Mouse (Mus musculus) neutrophil, adult 83 days (primary cell): ENCODE results near the gene Sike1. TPM values are rescaled to one million over a fixed set of nuclear protein-coding genes. Genes with fewer than 3 reads are reported as not detected.

Source experiments
- total RNA-seq, 2 experiments: library from RNA; stranded (reverse); gene quantifications; one replicate each; pipeline ENCODE4 v1.2.4; 2023

The Sike1 gene
- 10 to 100 TPM; 47.7 to 59.3 TPM for total RNA-seq

GRCm38 (mm10) chr3:102995605-102996321 is at the start of gene Sike1:
Gene Sike1 (plus strand): TSS chr3:102995708.

DNA sequence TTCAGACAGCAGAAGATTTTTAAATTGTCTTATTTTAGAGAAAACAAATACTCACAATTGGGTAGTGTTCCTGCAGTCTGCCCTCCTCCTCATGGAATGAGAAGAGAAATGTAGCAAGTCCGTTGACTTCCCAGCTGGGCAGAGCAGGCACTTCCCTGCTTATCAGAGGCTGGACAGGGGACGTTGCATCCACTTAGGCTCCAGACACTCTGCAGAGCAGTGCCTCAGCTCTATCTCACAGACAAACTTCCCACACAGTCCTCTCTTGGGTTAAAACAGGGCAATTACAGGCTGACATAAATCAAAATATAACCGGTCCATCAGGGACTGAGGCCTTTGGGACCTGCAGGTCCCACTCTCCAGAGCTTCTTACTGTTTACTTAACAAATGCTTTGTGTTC is 31.5 kb upstream of the Sike1 start, which contains the start of gene Nr1h5:
Gene Nr1h5 (minus strand): TSS at position 101 of the 400 bp plus-strand sequence.

GRCm38 (mm10) chr3:103020249-103020942 is 24.9 kb downstream of the Sike1 start, which contains the start of gene Csde1:
Gene Csde1 (plus strand): TSS chr3:103020426.

Other genes starting within 250 kb of the Sike1 start
- not detected for gene Tshb, start 213.0 kb upstream of the Sike1 start, total RNA-seq
- not detected for gene Sycp1, start 59.6 kb upstream of the Sike1 start, total RNA-seq
- gene Nr1h5, start 31.6 kb upstream of the Sike1 start, total RNA-seq: not detected
- 100 to 1,000 TPM; 183 to 214 TPM for gene Csde1, start 24.7 kb downstream of the Sike1 start, total RNA-seq
- 10 to 100 TPM; 76.4 to 84.2 TPM for gene Nras, start 62.6 kb downstream of the Sike1 start, total RNA-seq
- not detected for gene Ampd1, start 78.3 kb downstream of the Sike1 start, total RNA-seq
- 1 to 10 TPM; 1.9 to 2.2 TPM for gene Dennd2c, start 106.9 kb downstream of the Sike1 start, total RNA-seq
- 10 to 100 TPM; 38.5 to 43.3 TPM for gene Bcas2, start 175.9 kb downstream of the Sike1 start, total RNA-seq